Mouse (Mus musculus): ENCODE results near the gene Gm45021. TPM values are rescaled to one million over a fixed set of nuclear protein-coding genes. Genes with fewer than 3 reads are reported as not detected.

Gm45021 gene
- polyA plus RNA-seq (2015; fragmentation: Nextera tagmentation; extraction: Ambion mirVana), result not detected in 2 replicates

- Histone ChIP-seq H3K4me2 (replicated peaks) (no peak within 1 kb of the TSS), H3K9ac (0 out of 2 replicates have a peak within 1 kb of the TSS, but pooled peaks have one; percentile 39), H3K9me3 (no peaks in the 10 kb centered on the region), H3K4me3 (no peak within 1 kb of the TSS), H3K27ac (peak within 1 kb of the TSS; percentile 28; the same call in 1 of the 2 replicates), H3K4me1 (peaks cover 10% of the 10 kb centered on the region), H3K27me3 (no peaks in the 10 kb centered on the region), H3K36me3 (no peaks in the 10 kb centered on the region)
- no peak for ATAC-seq (ENCODE audit: low FRiP score, low read depth)
- 42% methylated on average over 6 of the region's 6 CpGs for WGBS
Observed at GRCm38 (mm10) chr6:48589194-48589750, at the start of gene Gm45021. Gene Gm45021 (plus strand): TSS chr6:48589610.

- Histone ChIP-seq H3K4me3 (no peak overlapping the region), H3K36me3 (no peaks in the 10 kb centered on the region), H3K4me1 (peaks cover 36% of the 10 kb centered on the region), H3K4me2 (replicated peaks) (no peak overlapping the region), H3K27ac (no peak overlapping the region), H3K9me3 (no peaks in the 10 kb centered on the region), H3K9ac (no peak overlapping the region), H3K27me3 (0 out of 2 replicates have a peak, but pooled peaks cover 5% of the 10 kb centered on the region)
- no peak for ATAC-seq (ENCODE audit: low FRiP score, low read depth)
- WGBS, result 50% methylated on average over 5 of the region's 5 CpGs
Observed at GRCm38 (mm10) chr6:48539860-48540259, 49.5 kb upstream of the Gm45021 start.

- Histone ChIP-seq H3K9ac (no peak overlapping the region; the same call in 1 of the 2 replicates), H3K36me3 (no peaks in the 10 kb centered on the region), H3K9me3 (no peaks in the 10 kb centered on the region), H3K27me3 (0 out of 2 replicates have a peak, but pooled peaks cover 5% of the 10 kb centered on the region), H3K4me1 (peaks cover 36% of the 10 kb centered on the region), H3K27ac (no peak overlapping the region), H3K4me3 (no peak overlapping the region), H3K4me2 (replicated peaks) (no peak overlapping the region)
- no peak for ATAC-seq (ENCODE audit: low FRiP score, low read depth)
- WGBS, result 30% methylated on average over 3 of the region's 3 CpGs
Observed at GRCm38 (mm10) chr6:48540721-48541120, 48.7 kb upstream of the Gm45021 start.

- Histone ChIP-seq H3K4me1 (peaks cover 37% of the 10 kb centered on the region), H3K9ac (0 out of 2 replicates have a peak overlapping the region, but pooled peaks have one; percentile 31), H3K27me3 (no peaks in the 10 kb centered on the region), H3K9me3 (no peaks in the 10 kb centered on the region), H3K36me3 (no peaks in the 10 kb centered on the region), H3K4me2 (replicated peaks) (0 out of 2 replicates have a peak overlapping the region, but pooled peaks have one; percentile 0), H3K27ac (peak overlapping the region; percentile 69), H3K4me3 (no peak overlapping the region)
- 12% methylated on average over 7 of the region's 7 CpGs for WGBS
- 0 out of 2 replicates have a peak, but pooled peaks have one; percentile 21 for ATAC-seq (ENCODE audit: low FRiP score, low read depth)
Observed at GRCm38 (mm10) chr6:48541560-48542450, 47.6 kb upstream of the Gm45021 start.

- ATAC-seq (ENCODE audit: low FRiP score, low read depth), result no peak
- H3K27me3 ChIP-seq, result no peaks in the 10 kb centered on the region
- WGBS, result 59% methylated on average over 3 of the region's 3 CpGs
- H3K4me2 ChIP-seq (replicated peaks), result no peak overlapping the region
- no peaks in the 10 kb centered on the region for H3K9me3 ChIP-seq
- peak overlapping the region; percentile 69; the same call in 1 of the 2 replicates for H3K27ac ChIP-seq
- H3K36me3 ChIP-seq, result no peaks in the 10 kb centered on the region
- no peak overlapping the region for H3K9ac ChIP-seq
- peaks cover 30% of the 10 kb centered on the region for H3K4me1 ChIP-seq
- no peak overlapping the region for H3K4me3 ChIP-seq
Observed at GRCm38 (mm10) chr6:48542631-48543030, 46.8 kb upstream of the Gm45021 start.

- Histone ChIP-seq H3K27me3 (no peaks in the 10 kb centered on the region), H3K27ac (no peak overlapping the region), H3K9me3 (no peaks in the 10 kb centered on the region), H3K4me1 (peaks cover 23% of the 10 kb centered on the region), H3K4me3 (no peak overlapping the region), H3K36me3 (no peaks in the 10 kb centered on the region), H3K9ac (no peak overlapping the region), H3K4me2 (replicated peaks) (no peak overlapping the region)
- ATAC-seq (ENCODE audit: low FRiP score, low read depth), result no peak
- 76% methylated on average over 5 of the region's 5 CpGs for WGBS
Observed at GRCm38 (mm10) chr6:48545251-48545650, 44.2 kb upstream of the Gm45021 start.

GRCm38 (mm10) chr6:48546271-48546670, 43.1 kb upstream of the Gm45021 start:
- no peak for ATAC-seq (ENCODE audit: low FRiP score, low read depth)
- Histone ChIP-seq H3K9me3 (no peaks in the 10 kb centered on the region), H3K4me2 (replicated peaks) (no peak overlapping the region), H3K4me1 (peaks cover 20% of the 10 kb centered on the region), H3K9ac (no peak overlapping the region), H3K4me3 (no peak overlapping the region), H3K36me3 (no peaks in the 10 kb centered on the region), H3K27ac (no peak overlapping the region), H3K27me3 (no peaks in the 10 kb centered on the region)
- WGBS, result 61% methylated on average over 1 of the region's 1 CpGs

- Histone ChIP-seq H3K27me3 (no peaks in the 10 kb centered on the region), H3K4me3 (no peak overlapping the region), H3K9me3 (no peaks in the 10 kb centered on the region), H3K36me3 (no peaks in the 10 kb centered on the region), H3K4me1 (peaks cover 14% of the 10 kb centered on the region), H3K9ac (no peak overlapping the region), H3K4me2 (replicated peaks) (no peak overlapping the region), H3K27ac (no peak overlapping the region)
- ATAC-seq (ENCODE audit: low FRiP score, low read depth), result no peak
- WGBS, result 38% methylated on average over 4 of the region's 4 CpGs
Observed at GRCm38 (mm10) chr6:48546858-48547257, 42.6 kb upstream of the Gm45021 start.

GRCm38 (mm10) chr6:48548314-48548713, 41.1 kb upstream of the Gm45021 start:
- Histone ChIP-seq H3K36me3 (no peaks in the 10 kb centered on the region), H3K9ac (no peak overlapping the region), H3K4me1 (0 out of 2 replicates have a peak, but pooled peaks cover 4% of the 10 kb centered on the region), H3K27me3 (no peaks in the 10 kb centered on the region), H3K4me2 (replicated peaks) (no peak overlapping the region), H3K4me3 (no peak overlapping the region), H3K9me3 (0 out of 2 replicates have a peak, but pooled peaks cover 3% of the 10 kb centered on the region), H3K27ac (no peak overlapping the region)
- no peak for ATAC-seq (ENCODE audit: low FRiP score, low read depth)
- 89% methylated on average over 6 of the region's 6 CpGs for WGBS

GRCm38 (mm10) chr6:48552918-48553317, 36.5 kb upstream of the Gm45021 start:
- Histone ChIP-seq H3K27me3 (no peaks in the 10 kb centered on the region), H3K9me3 (0 out of 2 replicates have a peak, but pooled peaks cover 3% of the 10 kb centered on the region)
- 56% methylated on average over 4 of the region's 4 CpGs for WGBS

GRCm38 (mm10) chr6:48553819-48554218, 35.6 kb upstream of the Gm45021 start:
- WGBS, result 86% methylated on average over 4 of the region's 4 CpGs
- Histone ChIP-seq H3K4me2 (replicated peaks) (peak overlapping the region; percentile 79), H3K36me3 (peaks cover 7% of the 10 kb centered on the region; the same call in 1 of the 2 replicates), H3K9me3 (0 out of 2 replicates have a peak, but pooled peaks cover 3% of the 10 kb centered on the region), H3K27ac (peak overlapping the region; percentile 93), H3K27me3 (no peaks in the 10 kb centered on the region), H3K4me1 (peaks cover 15% of the 10 kb centered on the region), H3K9ac (peak overlapping the region; percentile 71), H3K4me3 (peak overlapping the region; percentile 55)
- ATAC-seq (ENCODE audit: low FRiP score, low read depth), result no peak

More at GRCm38 (mm10) chr6:48552918-48553317, 36.5 kb upstream of the Gm45021 start:
- Histone ChIP-seq H3K4me3 (no peak overlapping the region), H3K4me1 (peaks cover 15% of the 10 kb centered on the region), H3K27ac (no peak overlapping the region), H3K4me2 (replicated peaks) (no peak overlapping the region), H3K36me3 (peaks cover 7% of the 10 kb centered on the region; the same call in 1 of the 2 replicates), H3K9ac (no peak overlapping the region)
- no peak for ATAC-seq (ENCODE audit: low FRiP score, low read depth)
